Mouse (Mus musculus) forebrain, postnatal 0 days (tissue): ENCODE measurements at regions not wholly inside any gene's neighbourhood (a gene's known extent, or its start where the extent isn't known, plus 50 kb on each side); places are given as distances from the start of the nearest gene placed in this dataset.
A peak's percentile ranks its signal among the peaks of the same experiment; 100 is the strongest.

Experiments used
- ATAC-seq: fragments of 200-750 bp; cut with Nextera tagmentation; 2 replicates; pipeline ENCODE4 v1.8.0; 2017; ENCODE audit warnings: mild to moderate bottlenecking, moderate library complexity
- DNase-seq: peaks from one replicate; pipeline ENCODE4 v3.0.0-alpha.2; 2015
- H3K27ac ChIP-seq: fragments of 300-500 bp; sonication (generic); 2 replicates; pipeline ENCODE4 v1.5.1; 2014; ENCODE audit warnings: low read depth, mild to moderate bottlenecking, antibody characterized with exemption, low read length, moderate library complexity, mixed read lengths
- H3K27me3 ChIP-seq: fragments of 300-500 bp; sonication (generic); 2 replicates; pipeline ENCODE4 v1.6.1; 2014; ENCODE audit warnings: mild to moderate bottlenecking, low read length, mixed read lengths; ENCODE audit not compliant: insufficient read depth
- H3K36me3 ChIP-seq: fragments of 300-500 bp; sonication (generic); 2 replicates; pipeline ENCODE4 v1.6.1; 2014; ENCODE audit warnings: mild to moderate bottlenecking, moderate library complexity; ENCODE audit not compliant: insufficient read depth
- H3K4me1 ChIP-seq: fragments of 300-500 bp; sonication (generic); 2 replicates; pipeline ENCODE4 v1.6.1; 2014; ENCODE audit warnings: antibody characterized with exemption; ENCODE audit not compliant: insufficient read depth
- H3K4me2 ChIP-seq: fragments of 300-500 bp; sonication (generic); 2 replicates; pipeline ENCODE4 v1.6.1; 2014; ENCODE audit warnings: low read depth, mild to moderate bottlenecking, moderate library complexity
- H3K4me3 ChIP-seq: fragments of 300-500 bp; sonication (generic); 2 replicates; pipeline ENCODE4 v1.5.1; 2014; ENCODE audit warnings: low read depth, low read length, mixed read lengths
- H3K9ac ChIP-seq: fragments of 300-500 bp; sonication (generic); 2 replicates; pipeline ENCODE4 v1.6.1; 2014; ENCODE audit warnings: mild to moderate bottlenecking
- H3K9me3 ChIP-seq: fragments of 300-500 bp; sonication (generic); 2 replicates; pipeline ENCODE4 v1.6.1; 2016; ENCODE audit warnings: low read length
- CTCF ChIP-seq: sonication (generic); IDR thresholded peaks from 2 replicates; pipeline ENCODE4 v1.5.1; 2016; ENCODE audit warnings: antibody characterized with exemption, control low read depth, low read depth
- WGBS: fragments of 180-500 bp; shearing (Covaris S2); extraction: QIAGEN DNeasy Blood & Tissue Kit; methylation state at CpG from one replicate; pipeline ENCODE4 v1.1.7; 2014; 5-methylcytosine and 5-hydroxymethylcytosine counted together

- no peak overlapping the region for H3K4me2 ChIP-seq
- H3K27ac ChIP-seq: no peak overlapping the region
- H3K4me1 ChIP-seq: no peaks in the 10 kb centered on the region
- 85% methylated on average over 5 of the region's 5 CpGs for WGBS
- no peak overlapping the region for H3K9ac ChIP-seq
- H3K36me3 ChIP-seq: no peaks in the 10 kb centered on the region
- no peaks in the 10 kb centered on the region for H3K9me3 ChIP-seq
- DNase-seq: no peak
- no peak for ATAC-seq
- no peaks in the 10 kb centered on the region for H3K27me3 ChIP-seq
- H3K4me3 ChIP-seq: no peak overlapping the region
- no peak for TF ChIP-seq CTCF
These were observed 208.5 kb upstream of the Mkln1 start for GRCm38 (mm10) chr6:31190070-31190469.

GRCm38 (mm10) chr6:31190628-31191373 lies 207.7 kb upstream of the Mkln1 start:
- no peaks in the 10 kb centered on the region for H3K4me1 ChIP-seq
- ATAC-seq: no peak
- DNase-seq: peak; percentile 64
- no peak overlapping the region for H3K9ac ChIP-seq
- no peak overlapping the region for H3K4me3 ChIP-seq
- H3K4me2 ChIP-seq: no peak overlapping the region
- 50% methylated on average over 5 of the region's 5 CpGs for WGBS
- H3K36me3 ChIP-seq: no peaks in the 10 kb centered on the region
- peak; percentile 69 for TF ChIP-seq CTCF
- H3K27ac ChIP-seq: no peak overlapping the region
- no peaks in the 10 kb centered on the region for H3K27me3 ChIP-seq
- no peaks in the 10 kb centered on the region for H3K9me3 ChIP-seq

- ATAC-seq: no peak
- no peak overlapping the region for H3K4me2 ChIP-seq
These were observed 207.0 kb upstream of the Mkln1 start for GRCm38 (mm10) chr6:31191577-31191976.

GRCm38 (mm10) chr6:31192197-31192596 lies 206.3 kb upstream of the Mkln1 start:
- Histone ChIP-seq H3K27me3 (no peaks in the 10 kb centered on the region), H3K4me3 (no peak overlapping the region), H3K27ac (no peak overlapping the region), H3K4me1 (no peaks in the 10 kb centered on the region), H3K4me2 (no peak overlapping the region), H3K36me3 (no peaks in the 10 kb centered on the region), H3K9me3 (no peaks in the 10 kb centered on the region), H3K9ac (no peak overlapping the region)
- 88% methylated on average over 4 of the region's 4 CpGs for WGBS
- no peak for ATAC-seq
- no peak for TF ChIP-seq CTCF
- DNase-seq: no peak

More at GRCm38 (mm10) chr6:31191577-31191976, 207.0 kb upstream of the Mkln1 start:
- H3K9ac ChIP-seq: no peak overlapping the region
- no peak overlapping the region for H3K4me3 ChIP-seq
- DNase-seq: no peak
- no peaks in the 10 kb centered on the region for H3K4me1 ChIP-seq
- no peaks in the 10 kb centered on the region for H3K27me3 ChIP-seq
- no peaks in the 10 kb centered on the region for H3K36me3 ChIP-seq
- H3K9me3 ChIP-seq: no peaks in the 10 kb centered on the region
- WGBS: 84% methylated on average over 14 of the region's 14 CpGs
- TF ChIP-seq CTCF: no peak
- no peak overlapping the region for H3K27ac ChIP-seq

GRCm38 (mm10) chr6:31193202-31193601 lies 205.3 kb upstream of the Mkln1 start:
- ATAC-seq (no peak), DNase-seq (no peak)
- H3K27me3 ChIP-seq: no peaks in the 10 kb centered on the region
- TF ChIP-seq CTCF: no peak
- no peaks in the 10 kb centered on the region for H3K4me1 ChIP-seq
- H3K4me3 ChIP-seq: no peak overlapping the region
- H3K27ac ChIP-seq: no peak overlapping the region
- no peak overlapping the region for H3K9ac ChIP-seq
- WGBS: 86% methylated on average over 5 of the region's 5 CpGs
- no peak overlapping the region for H3K4me2 ChIP-seq
- no peaks in the 10 kb centered on the region for H3K9me3 ChIP-seq
- no peaks in the 10 kb centered on the region for H3K36me3 ChIP-seq

GRCm38 (mm10) chr6:31197631-31198338 lies 200.8 kb upstream of the Mkln1 start:
- TF ChIP-seq CTCF: peak; percentile 29; the same call in 1 of the 2 replicates
- ATAC-seq (no peak), DNase-seq (no peak)
- no peaks in the 10 kb centered on the region for H3K27me3 ChIP-seq
- H3K36me3 ChIP-seq: no peaks in the 10 kb centered on the region
- no peak overlapping the region for H3K4me2 ChIP-seq
- no peaks in the 10 kb centered on the region for H3K4me1 ChIP-seq
- H3K9ac ChIP-seq: no peak overlapping the region
- no peak overlapping the region for H3K4me3 ChIP-seq
- 55% methylated on average over 4 of the region's 4 CpGs for WGBS
- H3K9me3 ChIP-seq: no peaks in the 10 kb centered on the region
- H3K27ac ChIP-seq: no peak overlapping the region

GRCm38 (mm10) chr6:31198340-31198739 lies 200.2 kb upstream of the Mkln1 start:
- Histone ChIP-seq H3K36me3 (no peaks in the 10 kb centered on the region), H3K4me2 (no peak overlapping the region), H3K27me3 (no peaks in the 10 kb centered on the region), H3K9me3 (no peaks in the 10 kb centered on the region), H3K4me1 (no peaks in the 10 kb centered on the region), H3K4me3 (no peak overlapping the region), H3K27ac (no peak overlapping the region), H3K9ac (no peak overlapping the region)
- 76% methylated on average over 8 of the region's 8 CpGs for WGBS
- DNase-seq: no peak
- TF ChIP-seq CTCF: no peak
- no peak for ATAC-seq
